Mouse (Mus musculus) mouse embryonic stem cell (cell line): ENCODE results near the gene Cd2ap.
"Not testable (repeated sequence)": the region's sequence is repeated elsewhere in the genome, so short reads cannot be mapped to it uniquely, and the experiment has no call there.

ENCODE experiments used
- in situ Hi-C, 2 experiments: fragments of 300-500 bp; cut with MboI; formaldehyde crosslinking; loops; 1 replicate in 1 of 2; 3 replicates in 1 of 2; pipeline ENCODE4 v1.14.3; 2019 to 2020; ENCODE audit warnings: low sequenced_read_pairs in 2 of 2, low pct_unique_long_range_greater_than_20kb in 1 of 2, mixed read lengths in 1 of 2; ENCODE audit not compliant: unreplicated experiment in 1 of 2

Gene Cd2ap

DNA sequence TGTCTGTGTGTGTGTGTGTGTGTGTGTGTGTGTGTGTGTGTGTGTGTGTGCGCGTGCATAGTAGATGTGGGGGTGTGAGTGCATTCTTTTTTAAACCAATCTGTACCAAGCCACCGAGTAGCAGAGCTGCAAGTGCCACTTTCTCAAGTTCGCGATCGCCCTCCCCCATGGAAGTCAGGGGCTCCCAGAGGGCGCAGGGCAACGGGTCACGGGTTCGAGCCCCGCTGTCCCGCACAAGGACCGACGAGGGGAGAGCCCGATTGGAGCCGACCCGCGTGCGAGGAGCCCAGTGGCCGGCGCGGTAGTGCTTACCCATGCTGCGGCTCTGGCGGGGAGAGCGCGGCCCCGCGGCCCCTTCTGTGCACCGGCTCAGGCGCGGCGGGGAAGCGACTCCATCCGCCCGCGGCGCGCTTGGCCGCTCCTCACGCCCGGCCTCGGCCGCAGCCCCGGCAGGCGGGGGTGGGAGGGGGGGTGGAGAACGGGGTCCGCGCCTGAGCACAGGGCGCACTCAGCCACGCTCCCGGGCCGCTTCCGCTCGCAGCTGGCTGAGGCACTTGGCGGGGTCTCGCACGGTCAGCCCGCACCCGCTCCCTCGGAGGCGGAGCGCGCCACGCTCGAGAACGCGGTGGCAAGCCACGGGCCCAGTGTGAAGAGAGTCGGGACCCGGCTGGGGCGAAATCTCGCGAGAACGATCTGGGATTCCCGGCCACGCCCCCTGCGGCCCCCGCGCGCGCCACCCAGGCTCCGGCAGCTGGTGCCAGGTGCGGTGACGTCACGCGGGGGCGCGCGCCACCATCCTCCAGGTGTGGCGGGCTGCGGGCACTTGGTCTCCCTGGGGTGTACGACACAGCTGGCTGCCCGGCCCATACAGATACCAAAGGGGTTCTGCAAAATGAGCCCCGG is at the start of gene Cd2ap:
Gene Cd2ap (minus strand): TSS at position 665 of the 903 bp plus-strand sequence.
- in situ Hi-C loops = no loop called here

DNA sequence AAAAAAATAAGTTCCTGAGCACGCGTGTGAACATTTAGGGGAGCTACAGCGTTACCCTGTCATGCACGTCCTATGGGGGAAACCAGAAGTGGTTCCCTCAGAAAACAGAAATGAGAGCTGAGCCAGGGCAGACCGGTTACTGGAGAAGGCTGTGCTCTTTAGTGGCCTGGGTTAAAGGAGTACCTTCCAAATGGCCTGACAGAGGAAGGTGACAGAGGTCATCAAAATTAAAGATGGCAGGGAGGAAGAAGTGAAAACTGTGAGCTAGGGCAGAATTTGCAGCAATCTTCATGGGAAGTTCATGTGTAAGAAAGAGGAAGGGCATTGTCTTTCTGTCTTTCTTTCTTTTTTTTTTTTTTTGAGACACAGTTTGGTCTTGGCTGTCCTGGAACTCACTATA is 48.3 kb upstream of the Cd2ap start:
- in situ Hi-C loops = no loop called here

GRCm38 (mm10) chr17:42918810-42919209 is 42.3 kb upstream of the Cd2ap start:
- in situ Hi-C loops = no loop called here

GRCm38 (mm10) chr17:42914726-42915125 is 38.3 kb upstream of the Cd2ap start:
- in situ Hi-C loops = no loop called here

- in situ Hi-C loops = no loop called here
Observed at GRCm38 (mm10) chr17:42912193-42912592, 35.7 kb upstream of the Cd2ap start.

DNA sequence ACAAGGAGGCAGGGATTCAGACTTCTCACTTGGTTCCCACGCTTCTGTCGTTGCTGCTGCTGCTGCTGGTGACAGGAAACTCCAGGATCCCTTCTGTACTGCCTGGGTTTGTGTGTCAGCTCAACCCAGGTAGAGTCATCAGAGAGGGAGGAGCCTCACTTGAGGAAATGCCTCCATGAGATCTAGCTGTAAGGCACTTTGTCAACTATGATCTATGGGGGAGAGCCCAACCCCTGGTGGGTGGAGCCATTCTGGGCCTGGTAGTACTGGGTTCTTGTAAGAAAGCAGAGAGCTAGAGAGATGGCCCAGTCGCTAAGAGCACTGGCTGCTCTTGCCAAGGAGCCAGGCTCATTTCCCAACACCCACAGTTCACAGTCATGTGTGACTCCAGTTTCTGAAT is 34.0 kb upstream of the Cd2ap start:
- in situ Hi-C loops = no loop called here

GRCm38 (mm10) chr17:42909376-42909775 is 32.9 kb upstream of the Cd2ap start:
- in situ Hi-C loops = no loop called here

DNA sequence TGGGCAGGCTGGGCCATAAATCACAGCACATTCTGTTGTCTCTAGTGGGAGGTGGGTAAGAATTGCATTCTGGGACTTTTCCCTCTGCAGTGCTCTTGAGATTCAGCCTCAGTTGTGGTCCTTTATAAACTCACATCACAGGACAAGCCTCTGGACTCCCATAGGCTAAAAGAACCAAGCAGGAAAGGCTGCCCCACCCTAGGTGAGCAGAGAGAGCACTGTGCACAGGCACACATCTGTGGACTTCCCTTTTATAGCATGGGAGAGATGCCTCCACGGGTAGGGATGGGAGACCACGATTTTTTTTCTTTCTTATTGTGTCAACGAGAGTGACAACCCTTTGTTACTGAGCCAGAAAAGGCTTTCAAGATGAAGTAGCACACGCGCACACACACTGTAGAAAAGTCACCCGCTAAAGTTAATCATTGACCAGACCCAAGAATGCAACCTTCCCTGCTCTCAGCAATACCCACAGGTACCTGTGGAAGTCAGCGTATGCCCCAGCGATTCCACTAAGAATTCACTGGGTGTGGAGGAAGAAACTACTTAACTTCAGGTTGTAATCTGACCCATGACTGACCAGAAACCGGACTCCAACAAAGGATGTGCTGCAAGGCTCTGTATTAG is 32.4 kb upstream of the Cd2ap start:
- in situ Hi-C loops = no loop called here

- in situ Hi-C loops = no loop called here
Observed at GRCm38 (mm10) chr17:42908136-42908535, 31.7 kb upstream of the Cd2ap start.

DNA sequence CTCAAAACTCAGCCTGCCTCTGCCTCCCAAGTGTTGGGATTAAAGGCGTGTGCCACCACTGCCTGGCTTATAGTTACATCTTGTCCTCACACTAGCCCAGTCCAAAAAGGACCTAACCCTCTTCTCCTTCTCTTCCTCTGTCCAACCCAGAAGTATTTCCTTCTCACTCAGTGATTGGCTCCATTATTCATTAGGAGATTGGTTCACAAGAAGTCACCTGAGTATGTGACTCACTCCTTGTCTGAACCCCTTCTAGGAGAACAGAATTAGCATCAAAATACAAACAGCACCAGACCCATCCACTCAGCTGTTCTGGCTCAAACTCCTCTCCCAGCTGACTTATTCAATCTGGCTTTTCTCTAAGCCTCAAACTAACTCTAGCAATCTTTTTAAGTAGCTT is 30.0 kb upstream of the Cd2ap start:
- in situ Hi-C loops = not testable (repeated sequence)

DNA sequence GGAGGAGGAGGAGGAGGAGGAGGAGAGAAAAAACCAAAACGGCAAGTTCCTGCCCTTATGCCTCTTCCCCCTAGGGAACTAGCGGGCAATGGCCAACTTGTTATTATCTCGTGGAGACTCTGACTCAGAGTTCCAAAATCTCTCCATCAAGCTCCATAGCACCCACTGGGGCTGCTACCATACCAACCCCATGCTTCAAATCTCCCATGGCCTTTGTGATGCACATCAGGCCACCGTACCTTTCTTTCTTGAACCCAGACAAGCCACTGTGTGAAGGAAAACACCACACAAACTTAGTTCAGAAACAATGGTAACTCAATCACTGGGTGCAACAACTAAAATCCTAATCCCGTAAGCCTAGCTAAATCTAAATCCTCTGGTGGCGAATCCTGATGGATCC is 29.5 kb upstream of the Cd2ap start:
- in situ Hi-C loops = no loop called here

- in situ Hi-C loops = no loop called here
Observed at GRCm38 (mm10) chr17:42900795-42901194, 24.3 kb upstream of the Cd2ap start.

GRCm38 (mm10) chr17:42887282-42887707 is 10.8 kb upstream of the Cd2ap start:
- in situ Hi-C loops = no loop called here

GRCm38 (mm10) chr17:42885091-42885501 is 8.6 kb upstream of the Cd2ap start:
- in situ Hi-C loops = no loop called here

DNA sequence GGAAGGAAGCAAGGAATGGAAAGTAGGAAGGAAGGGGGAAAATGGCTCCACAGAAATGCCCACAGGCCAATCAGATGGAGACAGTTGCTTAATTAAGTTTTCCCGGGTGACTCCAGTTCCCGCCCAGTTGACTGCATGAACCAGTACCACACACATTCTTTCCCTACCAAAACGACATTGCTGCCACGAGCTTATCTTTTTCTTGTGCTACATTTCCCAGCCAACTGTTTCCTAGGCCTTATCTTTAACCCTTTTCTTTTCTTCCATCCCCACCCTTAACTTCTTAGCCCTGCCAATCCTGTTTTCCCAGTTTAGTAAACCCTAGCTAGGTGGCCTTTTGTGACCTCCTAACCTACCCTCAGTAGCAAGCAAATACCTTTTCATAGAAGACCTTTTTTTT is 7.9 kb upstream of the Cd2ap start:
- in situ Hi-C loops = no loop called here

- in situ Hi-C loops = no loop called here
Observed at GRCm38 (mm10) chr17:42883769-42884168, 7.3 kb upstream of the Cd2ap start.

DNA sequence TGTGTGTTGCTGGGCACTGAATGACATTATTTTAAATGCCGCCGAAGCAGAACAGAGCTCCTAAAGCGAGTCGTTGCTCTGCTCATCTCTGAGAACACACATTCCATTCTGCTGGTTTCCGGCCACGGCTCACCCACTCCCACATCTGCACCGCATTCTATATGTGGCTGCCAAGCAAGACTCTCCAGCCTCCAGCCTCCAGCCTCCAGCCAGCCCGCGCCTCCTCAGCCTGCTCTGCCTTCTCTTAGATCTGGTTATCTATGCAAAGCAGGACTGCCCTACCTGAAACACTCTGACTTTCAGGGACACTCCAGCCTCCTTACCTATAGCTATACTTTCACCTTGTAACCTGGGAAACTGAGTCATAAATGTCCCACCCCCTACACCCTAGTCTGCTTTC is 6.8 kb upstream of the Cd2ap start:
- in situ Hi-C loops = no loop called here

GRCm38 (mm10) chr17:42882873-42883272 is 6.4 kb upstream of the Cd2ap start:
- in situ Hi-C loops = no loop called here

DNA sequence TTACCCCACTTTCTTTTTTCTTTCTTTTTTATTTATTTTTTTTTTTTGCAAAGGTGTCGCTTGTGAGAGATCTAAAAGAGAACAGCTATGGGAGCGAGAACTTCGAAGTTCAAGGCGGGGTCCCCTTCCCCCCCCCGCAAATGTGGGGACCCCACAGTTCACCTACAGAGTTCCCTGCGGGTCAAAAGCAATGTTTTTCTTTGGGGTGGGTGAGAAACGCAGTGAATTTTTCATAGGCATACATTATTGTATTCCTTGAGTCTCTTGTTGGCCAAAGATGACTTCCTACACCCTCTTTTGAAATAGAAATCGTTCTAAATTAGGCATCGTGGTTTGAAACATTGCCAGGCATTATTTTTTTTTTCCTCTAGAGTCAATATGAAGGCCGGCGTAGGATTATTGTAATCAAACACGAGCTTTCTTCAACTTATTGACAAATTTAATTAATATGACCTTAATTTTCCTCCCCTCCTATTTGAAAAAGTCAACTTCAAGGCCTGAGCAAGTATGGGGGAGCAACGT is 500 bp upstream of the Cd2ap start:
- in situ Hi-C loops = no loop called here

- in situ Hi-C loops = no loop called here
Observed at GRCm38 (mm10) chr17:42875571-42876000, 879 bp downstream of the Cd2ap start.
